Mouse (Mus musculus) forebrain, embryonic 10.5 days (tissue): ENCODE measurements around the gene Atp1a3. TPM values are rescaled to one million over a fixed set of nuclear protein-coding genes. Genes with fewer than 3 reads are reported as not detected.
"Not testable (repeated sequence)": the region's sequence is repeated elsewhere in the genome, so short reads cannot be mapped to it uniquely, and the experiment has no call there.

Experiments
- DNase-seq: peaks from one replicate; pipeline ENCODE4 v3.0.0-alpha.2; 2017; ENCODE audit warnings: low spot score; ENCODE audit errors: extremely low spot score
- H3K27ac ChIP-seq: fragments of 300-500 bp; sonication (generic); 2 replicates; pipeline ENCODE4 v1.5.1; 2016; ENCODE audit warnings: mild to moderate bottlenecking
- H3K27me3 ChIP-seq: fragments of 300-500 bp; sonication (generic); 2 replicates; pipeline ENCODE4 v1.6.1; 2016; ENCODE audit warnings: mild to moderate bottlenecking; ENCODE audit not compliant: poor library complexity, severe bottlenecking
- H3K36me3 ChIP-seq: fragments of 300-500 bp; sonication (generic); replicated peaks from 2 replicates; pipeline ENCODE4 v1.6.1; 2016; ENCODE audit warnings: mild to moderate bottlenecking, moderate library complexity
- H3K4me1 ChIP-seq: fragments of 300-500 bp; sonication (generic); 2 replicates; pipeline ENCODE4 v1.6.1; 2016
- H3K4me3 ChIP-seq: fragments of 300-500 bp; sonication (generic); 2 replicates; pipeline ENCODE4 v1.5.1; 2016; ENCODE audit warnings: mild to moderate bottlenecking, moderate library complexity
- H3K9me3 ChIP-seq: fragments of 300-500 bp; sonication (generic); 2 replicates; pipeline ENCODE4 v1.6.1; 2016; ENCODE audit warnings: mild to moderate bottlenecking, moderate library complexity
- WGBS: fragments of 180-500 bp; shearing (Covaris S2); methylation state at CpG from one replicate; pipeline ENCODE4 v1.1.7; 2016; 5-methylcytosine and 5-hydroxymethylcytosine counted together
- polyA plus RNA-seq: library from polyadenylated mRNA; unstranded; fragments of >200 nt; fragmentation: Nextera tagmentation; extraction: Ambion mirVana; gene quantifications from 2 replicates; pipeline ENCODE4 v1.2.1, GENCODE M21; 2016

Gene Atp1a3
- 6.8 and 9.1 TPM in 2 replicates for polyA plus RNA-seq

DNA sequence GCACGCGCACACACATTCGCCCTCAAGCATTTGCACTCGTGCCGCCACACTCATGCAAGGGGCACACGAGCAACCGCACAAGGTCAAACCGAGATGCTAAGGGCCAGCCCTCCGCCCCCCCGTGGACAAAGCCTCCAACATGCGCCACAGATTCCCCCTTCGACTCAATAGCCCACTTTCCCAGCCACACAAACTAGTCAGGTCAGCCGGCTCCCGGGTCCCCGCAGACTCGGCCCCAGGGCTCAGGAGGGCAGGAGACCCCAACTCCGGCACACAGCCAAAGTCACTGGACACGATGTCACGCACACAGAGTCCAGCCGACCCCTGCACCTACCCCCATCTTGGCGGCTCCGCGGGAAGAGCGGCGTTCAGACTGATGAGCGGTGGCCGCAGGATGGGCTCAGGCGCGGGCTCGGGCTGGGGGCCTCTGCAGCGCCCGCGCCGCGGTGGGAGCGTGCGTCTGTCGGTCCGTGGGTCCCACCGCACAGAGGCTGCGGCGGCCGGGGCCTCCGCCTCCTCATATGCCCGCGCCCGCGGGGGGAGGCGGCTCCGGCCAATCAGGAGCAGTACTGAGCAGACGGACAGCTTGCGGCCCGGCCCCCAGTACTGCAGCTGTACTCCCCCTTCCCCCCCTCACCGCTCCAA, at the start of gene Atp1a3:
Gene Atp1a3 (minus strand): TSS at position 538 of the 645 bp plus-strand sequence.
- under 1% methylated on average over 54 of the region's 54 CpGs for WGBS
- H3K4me3 ChIP-seq, result peak within 1 kb of the TSS; percentile 57
- peak within 1 kb of the TSS; percentile 76 for H3K27ac ChIP-seq
- peak; percentile 54 for DNase-seq
- H3K27me3 ChIP-seq, result peaks cover 81% of the 10 kb centered on the region
- peaks cover 65% of the 10 kb centered on the region for H3K4me1 ChIP-seq
- H3K36me3 ChIP-seq, result no peaks in the 10 kb centered on the region
- H3K9me3 ChIP-seq, result no peaks in the 10 kb centered on the region

DNA sequence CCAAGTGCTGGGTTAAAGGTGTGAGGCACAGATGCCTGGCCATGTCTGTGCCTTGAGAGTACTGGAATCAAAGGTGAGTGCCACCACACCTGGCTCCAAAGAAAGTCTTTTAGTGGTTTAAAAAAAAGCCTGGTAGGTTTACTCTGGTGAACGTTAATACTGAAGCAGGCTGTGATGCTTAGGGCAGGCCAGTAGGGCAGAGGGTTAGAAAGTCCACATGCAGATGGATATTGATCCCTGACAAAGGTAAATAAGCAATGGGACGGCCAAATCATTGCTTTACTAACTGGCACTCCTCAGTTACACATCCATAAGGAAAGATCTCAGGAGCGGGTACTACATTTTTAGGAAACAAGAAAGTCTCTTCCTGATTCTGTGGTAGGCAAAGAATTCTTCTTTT, 46.8 kb upstream of the Atp1a3 start:
- peaks cover 9% of the 10 kb centered on the region for H3K9me3 ChIP-seq
- no peak overlapping the region for H3K4me3 ChIP-seq
- H3K27me3 ChIP-seq, result no peaks in the 10 kb centered on the region
- no peak for DNase-seq
- H3K27ac ChIP-seq, result no peak overlapping the region
- 90% methylated on average over 3 of the region's 3 CpGs for WGBS
- H3K4me1 ChIP-seq, result no peaks in the 10 kb centered on the region
- peaks cover 94% of the 10 kb centered on the region for H3K36me3 ChIP-seq

DNA sequence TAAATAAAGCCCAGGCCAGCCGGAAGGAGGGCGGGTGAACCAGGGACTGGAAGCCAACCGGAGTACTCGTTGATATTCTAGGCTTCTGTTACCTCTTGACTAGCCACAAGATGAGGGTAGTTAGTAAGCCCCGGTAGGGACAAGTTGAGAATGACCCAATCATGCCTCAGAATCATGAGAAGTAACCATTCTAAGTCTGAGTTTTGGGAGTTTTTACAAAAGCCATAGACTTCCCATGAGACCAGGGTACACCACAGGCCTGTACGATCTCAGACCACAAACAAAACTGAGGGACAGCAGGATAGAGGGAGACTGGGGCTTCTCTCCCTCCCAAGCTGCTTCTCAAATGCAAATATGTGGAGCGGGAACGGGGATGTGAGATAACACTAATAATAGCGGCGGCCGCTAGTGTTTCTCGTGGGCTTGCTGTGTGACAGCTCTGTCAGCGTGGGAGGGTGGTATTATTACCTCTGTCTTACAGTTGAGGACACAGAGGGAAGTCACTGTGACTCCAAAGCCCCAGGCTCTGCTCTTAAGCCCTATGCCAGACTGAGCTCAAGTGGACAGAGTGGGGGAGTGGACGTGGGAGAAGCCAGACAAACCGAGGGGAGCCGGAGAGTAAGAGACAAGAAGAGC, 43.7 kb upstream of the Atp1a3 start:
- H3K9me3 ChIP-seq, result no peaks in the 10 kb centered on the region
- no peak overlapping the region for H3K27ac ChIP-seq
- H3K27me3 ChIP-seq, result no peaks in the 10 kb centered on the region
- WGBS, result 92% methylated on average over 16 of the region's 16 CpGs
- H3K36me3 ChIP-seq, result peaks cover 93% of the 10 kb centered on the region
- H3K4me1 ChIP-seq, result no peaks in the 10 kb centered on the region
- DNase-seq, result no peak
- no peak overlapping the region for H3K4me3 ChIP-seq

DNA sequence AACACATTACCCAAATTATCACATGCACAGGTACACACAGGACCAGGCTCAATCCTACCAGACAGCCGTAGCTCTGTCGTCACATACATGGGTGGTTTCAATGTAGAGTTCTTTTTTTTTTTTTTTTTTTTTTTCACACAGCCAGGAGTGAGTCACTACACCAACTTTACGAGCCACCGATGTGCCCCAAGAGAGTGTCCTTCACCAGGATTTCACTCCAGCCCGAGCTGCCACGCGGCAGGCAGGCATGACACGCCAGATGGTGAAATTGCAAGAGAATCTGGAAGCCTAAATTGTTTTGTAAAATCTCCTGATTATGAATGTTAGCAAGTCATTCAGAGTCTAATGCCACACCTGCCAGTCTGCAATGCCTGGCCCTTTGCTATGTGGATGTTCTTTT, 41.6 kb upstream of the Atp1a3 start:
- Histone ChIP-seq H3K4me3 (no peak overlapping the region), H3K9me3 (no peaks in the 10 kb centered on the region), H3K27ac (no peak overlapping the region), H3K27me3 (no peaks in the 10 kb centered on the region), H3K36me3 (peaks cover 93% of the 10 kb centered on the region), H3K4me1 (no peaks in the 10 kb centered on the region)
- DNase-seq, result no peak
- WGBS, result 95% methylated on average over 8 of the region's 8 CpGs

DNA sequence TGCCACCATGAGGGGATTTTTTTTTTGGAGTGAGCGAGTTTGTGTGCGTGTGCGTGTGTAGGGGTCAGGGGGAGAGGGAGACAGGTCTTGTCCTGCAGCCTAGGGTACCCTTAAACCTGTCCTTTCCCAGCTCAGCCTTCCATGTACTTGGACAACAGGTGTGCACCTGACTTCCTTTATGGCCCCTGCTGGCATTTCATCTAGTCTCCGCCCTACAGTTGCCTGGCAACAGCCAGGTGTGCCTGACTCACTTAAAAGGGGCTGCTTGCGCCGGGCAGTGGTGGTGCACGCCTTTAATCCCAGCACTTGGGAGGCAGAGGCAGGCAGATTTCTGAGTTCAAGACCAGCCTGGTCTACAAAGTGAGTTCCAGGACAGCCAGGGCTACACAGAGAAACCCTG, 38.8 kb upstream of the Atp1a3 start:
- H3K9me3 ChIP-seq, H3K27me3 ChIP-seq, DNase-seq, H3K27ac ChIP-seq, H3K4me1 ChIP-seq, H3K4me3 ChIP-seq: not testable (repeated sequence)
- H3K36me3 ChIP-seq, result peaks cover 98% of the 10 kb centered on the region
- 93% methylated on average over 7 of the region's 7 CpGs for WGBS

DNA sequence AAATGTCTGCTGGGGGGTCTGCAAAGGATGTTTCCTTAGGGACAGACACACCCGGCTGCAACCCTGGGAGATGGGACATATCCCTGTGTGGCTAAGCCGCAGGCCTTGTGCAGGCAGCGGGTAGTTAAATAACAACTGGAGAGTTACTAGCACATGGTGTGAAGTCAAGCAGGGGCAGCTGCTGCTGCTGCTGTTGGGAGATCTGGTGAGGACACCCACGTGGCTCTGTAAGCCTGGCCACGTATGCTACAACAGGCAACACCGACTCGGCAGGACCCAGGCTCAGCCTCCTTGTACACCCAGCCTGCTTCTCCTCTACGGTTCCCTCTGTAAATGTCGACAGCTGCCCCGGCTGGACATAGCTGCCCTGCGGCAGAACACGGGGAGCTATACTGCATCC, 36.2 kb upstream of the Atp1a3 start:
- Histone ChIP-seq H3K36me3 (peaks cover 100% of the 10 kb centered on the region), H3K4me1 (no peaks in the 10 kb centered on the region), H3K4me3 (no peak overlapping the region), H3K27me3 (no peaks in the 10 kb centered on the region), H3K27ac (no peak overlapping the region), H3K9me3 (no peaks in the 10 kb centered on the region)
- no peak for DNase-seq
- WGBS, result 94% methylated on average over 12 of the region's 12 CpGs

DNA sequence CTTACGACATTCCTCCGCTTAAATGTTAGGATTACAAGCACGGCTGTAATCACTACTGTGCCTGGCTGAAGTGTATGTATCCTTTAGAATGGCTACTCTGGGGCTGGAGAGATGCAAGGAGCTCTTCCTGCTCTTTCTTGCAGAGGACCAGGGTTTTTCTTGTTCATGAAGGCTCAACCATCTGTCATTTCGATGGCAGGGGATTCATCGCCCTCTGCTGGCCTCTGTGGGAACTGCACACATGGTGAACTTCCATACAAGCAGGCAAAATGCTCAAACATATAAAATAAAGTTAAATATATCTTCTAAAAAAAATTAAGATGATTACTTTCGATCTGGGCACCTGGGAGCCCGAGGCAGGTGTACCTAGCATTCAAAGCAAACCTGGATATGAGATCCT, 30.2 kb upstream of the Atp1a3 start:
- Histone ChIP-seq H3K27ac (no peak overlapping the region), H3K9me3 (no peaks in the 10 kb centered on the region), H3K4me1 (peaks cover 5% of the 10 kb centered on the region; the same call in 1 of the 2 replicates), H3K27me3 (no peaks in the 10 kb centered on the region), H3K4me3 (no peak overlapping the region), H3K36me3 (peaks cover 94% of the 10 kb centered on the region)
- peak; percentile 75 for DNase-seq
- WGBS, result 59% methylated on average over 7 of the region's 7 CpGs

DNA sequence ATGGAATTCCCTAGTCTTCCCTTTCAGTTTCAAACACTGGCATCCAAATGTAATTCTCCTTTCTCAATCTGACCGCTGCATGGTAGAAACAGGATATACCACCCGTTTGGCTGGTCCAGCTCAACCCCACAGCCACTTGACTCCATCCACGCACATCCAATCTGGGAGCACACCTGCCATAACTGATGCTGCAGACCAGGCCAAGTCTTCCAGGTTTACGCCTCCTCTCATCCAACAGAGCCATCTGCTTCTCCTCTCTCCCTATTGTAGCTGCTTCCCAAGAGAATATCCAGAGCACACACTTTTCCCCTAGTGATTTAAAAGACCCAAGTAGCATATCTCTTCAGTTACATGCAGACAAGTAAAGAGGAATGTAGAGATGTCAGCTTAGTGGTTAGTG, 29.0 kb upstream of the Atp1a3 start:
- 97% methylated on average over 4 of the region's 4 CpGs for WGBS
- Histone ChIP-seq H3K27me3 (no peaks in the 10 kb centered on the region), H3K9me3 (no peaks in the 10 kb centered on the region), H3K27ac (no peak overlapping the region), H3K4me3 (no peak overlapping the region), H3K4me1 (peaks cover 5% of the 10 kb centered on the region; the same call in 1 of the 2 replicates), H3K36me3 (peaks cover 85% of the 10 kb centered on the region)
- no peak for DNase-seq

DNA sequence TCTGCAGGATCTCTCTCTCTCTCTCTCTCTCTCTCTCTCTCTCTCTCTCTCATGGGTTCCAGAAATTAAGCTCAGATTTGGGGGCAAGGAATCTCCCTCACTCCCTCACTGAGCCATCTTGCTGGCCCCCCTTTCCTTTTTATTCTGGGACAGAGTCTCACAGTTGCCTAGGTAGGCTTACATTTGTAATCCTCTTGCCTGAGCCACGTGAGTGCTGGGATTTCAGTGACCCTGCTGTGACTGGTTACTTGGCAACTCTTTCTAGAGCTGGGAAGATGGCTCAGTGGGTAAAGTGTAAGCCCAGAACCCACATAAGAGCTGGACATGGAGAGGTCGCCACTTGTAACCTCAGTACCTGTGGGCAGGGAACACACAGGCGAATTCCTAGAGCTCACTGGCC, 25.8 kb upstream of the Atp1a3 start:
- H3K4me1 ChIP-seq, result peaks cover 5% of the 10 kb centered on the region
- no peak for DNase-seq
- H3K27me3 ChIP-seq, result no peaks in the 10 kb centered on the region
- 47% methylated on average over 3 of the region's 3 CpGs for WGBS
- no peak overlapping the region for H3K27ac ChIP-seq
- peaks cover 75% of the 10 kb centered on the region for H3K36me3 ChIP-seq
- no peaks in the 10 kb centered on the region for H3K9me3 ChIP-seq
- no peak overlapping the region for H3K4me3 ChIP-seq

DNA sequence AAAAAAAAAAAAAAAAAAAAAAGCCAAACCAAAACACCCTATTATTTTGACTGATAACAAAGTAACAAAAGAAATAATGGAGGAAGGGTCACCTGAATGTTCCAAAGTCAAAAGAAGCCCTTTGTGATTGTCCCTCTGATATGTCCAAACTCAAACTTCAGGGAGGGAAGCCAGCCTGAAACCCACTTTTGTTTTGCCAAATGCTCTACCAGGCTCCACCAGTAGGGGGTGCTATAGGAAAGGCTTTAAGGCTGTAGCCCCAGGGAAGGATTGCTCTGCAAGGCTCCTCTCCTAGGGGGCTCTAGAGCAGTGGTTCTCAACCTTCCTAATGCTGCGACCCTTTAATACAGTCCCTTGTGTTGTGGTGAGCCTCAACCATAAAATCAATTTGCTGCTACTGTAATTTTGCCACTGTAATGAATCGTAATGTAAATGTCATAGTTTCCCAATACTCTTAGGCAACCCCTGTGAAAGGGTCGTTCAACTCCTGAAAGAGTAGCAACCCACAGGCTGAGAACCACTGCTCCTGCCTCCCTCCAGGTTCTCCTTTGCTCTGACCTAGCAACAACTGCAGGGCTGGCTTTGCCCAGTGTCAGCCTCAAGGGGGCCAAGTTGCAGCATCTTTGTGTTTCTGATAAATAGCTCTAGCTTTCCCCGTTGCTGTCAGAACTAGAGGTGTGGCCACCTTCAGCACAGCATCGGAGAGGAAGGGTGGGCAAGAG, 24.4 kb upstream of the Atp1a3 start:
- no peak overlapping the region for H3K4me3 ChIP-seq
- DNase-seq, result peak; percentile 82
- H3K4me1 ChIP-seq, result peaks cover 5% of the 10 kb centered on the region
- H3K27me3 ChIP-seq, result no peaks in the 10 kb centered on the region
- no peaks in the 10 kb centered on the region for H3K9me3 ChIP-seq
- peaks cover 68% of the 10 kb centered on the region for H3K36me3 ChIP-seq
- 53% methylated on average over 5 of the region's 5 CpGs for WGBS
- H3K27ac ChIP-seq, result no peak overlapping the region

DNA sequence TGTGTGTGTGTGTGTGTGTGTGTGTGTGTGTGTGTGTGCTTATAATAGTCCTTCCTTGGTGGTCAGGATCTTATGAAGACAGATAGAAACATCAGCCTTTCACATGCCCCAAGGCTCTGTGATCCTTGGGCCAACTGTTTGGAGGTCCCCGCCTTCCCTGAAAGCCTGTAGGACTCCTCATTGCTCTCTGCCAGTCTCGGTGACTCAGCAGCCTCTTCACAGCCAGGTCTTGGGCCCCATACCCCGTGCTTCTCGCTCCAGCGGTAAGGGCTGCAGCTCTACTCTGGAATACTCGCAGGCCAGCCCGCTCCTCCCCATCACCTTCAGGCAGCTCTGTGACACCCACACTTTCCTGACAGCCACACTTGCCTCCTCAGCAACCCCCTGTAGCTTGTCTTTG, 20.7 kb upstream of the Atp1a3 start:
- 69% methylated on average over 7 of the region's 7 CpGs for WGBS
- no peaks in the 10 kb centered on the region for H3K9me3 ChIP-seq
- no peak for DNase-seq
- H3K4me1 ChIP-seq, result peaks cover 3% of the 10 kb centered on the region
- no peaks in the 10 kb centered on the region for H3K27me3 ChIP-seq
- H3K36me3 ChIP-seq, result peaks cover 70% of the 10 kb centered on the region
- H3K4me3 ChIP-seq, result no peak overlapping the region
- no peak overlapping the region for H3K27ac ChIP-seq

DNA sequence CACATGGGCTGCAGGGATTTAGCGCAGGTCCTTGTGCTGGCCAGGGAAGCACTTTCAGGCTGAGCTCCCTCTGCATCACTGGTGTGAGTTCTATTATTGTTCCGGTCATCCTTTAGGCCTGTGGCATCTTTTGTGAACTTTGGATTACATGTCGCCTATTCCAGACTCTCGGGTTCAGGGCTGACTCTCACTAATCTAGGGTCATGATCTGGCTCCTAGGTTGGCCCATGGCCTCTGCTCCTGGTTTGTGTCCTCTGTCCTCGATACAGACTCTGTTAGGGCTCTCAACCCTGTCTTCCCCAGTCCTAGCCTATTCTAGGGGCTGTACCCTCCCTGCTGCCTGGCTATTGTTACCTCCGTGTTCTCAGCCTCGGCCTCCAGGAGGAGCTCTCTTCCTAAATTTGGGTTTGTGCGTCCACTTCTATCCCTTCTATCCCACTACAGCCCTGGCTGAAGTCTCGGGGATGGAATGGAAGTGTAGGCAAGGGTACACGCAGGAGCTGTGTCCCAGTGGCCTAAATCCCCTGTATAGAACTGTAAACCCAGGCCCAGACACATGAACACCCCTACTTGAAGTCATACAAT, 20.2 kb upstream of the Atp1a3 start:
- 68% methylated on average over 10 of the region's 10 CpGs for WGBS
- peaks cover 71% of the 10 kb centered on the region for H3K36me3 ChIP-seq
- no peak overlapping the region for H3K27ac ChIP-seq
- no peak overlapping the region for H3K4me3 ChIP-seq
- DNase-seq, result no peak
- H3K9me3 ChIP-seq, result no peaks in the 10 kb centered on the region
- H3K27me3 ChIP-seq, result no peaks in the 10 kb centered on the region
- H3K4me1 ChIP-seq, result no peaks in the 10 kb centered on the region; the same call in 1 of the 2 replicates

DNA sequence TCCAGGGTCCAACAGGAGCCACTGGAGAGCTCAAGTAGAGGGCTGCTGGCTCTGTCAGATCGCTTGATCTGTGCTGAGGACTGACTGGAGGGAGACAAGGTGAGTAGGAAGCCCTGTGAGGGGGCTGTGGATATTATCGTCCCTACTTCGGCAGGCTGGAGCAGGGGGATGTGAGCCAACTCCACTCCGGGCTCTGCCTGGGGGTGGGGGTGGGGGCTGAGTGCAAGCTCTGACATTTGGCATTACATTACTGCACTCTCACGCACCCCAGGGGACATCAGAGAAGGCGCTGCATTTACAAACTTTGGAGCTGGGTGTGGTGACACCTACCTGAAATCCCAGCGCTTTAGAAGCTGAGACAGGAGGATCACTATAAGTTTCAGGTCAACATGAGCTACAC, 5.8 kb upstream of the Atp1a3 start:
- Histone ChIP-seq H3K9me3 (no peaks in the 10 kb centered on the region), H3K4me1 (peaks cover 40% of the 10 kb centered on the region), H3K27ac (no peak overlapping the region), H3K4me3 (no peak overlapping the region), H3K27me3 (peaks cover 67% of the 10 kb centered on the region), H3K36me3 (peaks cover 53% of the 10 kb centered on the region)
- 72% methylated on average over 7 of the region's 7 CpGs for WGBS
- no peak for DNase-seq
